Mouse (Mus musculus) embryonic facial prominence, embryonic 15.5 days (tissue): Measurements from ENCODE around the gene E130218I03Rik. TPM values are rescaled to one million over a fixed set of nuclear protein-coding genes. Genes with fewer than 3 reads are reported as not detected.
"Not testable (repeated sequence)": the region's sequence is repeated elsewhere in the genome, so short reads cannot be mapped to it uniquely, and the experiment has no call there.

Experiments used
- ATAC-seq: fragments of 200-750 bp; cut with Nextera tagmentation; 2 replicates; pipeline ENCODE4 v1.8.0; 2017; ENCODE audit warnings: low read depth, moderate TSS enrichment; ENCODE audit not compliant: insufficient number of reproducible peaks, low FRiP score, low TSS enrichment
- H3K27ac ChIP-seq: fragments of 300-500 bp; sonication (generic); replicated peaks from 2 replicates; pipeline ENCODE4 v1.5.1; 2015; ENCODE audit warnings: mild to moderate bottlenecking, inconsistent platforms
- H3K27me3 ChIP-seq: fragments of 300-500 bp; sonication (generic); 2 replicates; pipeline ENCODE4 v1.6.1; 2015; ENCODE audit warnings: inconsistent platforms
- H3K36me3 ChIP-seq: fragments of 300-500 bp; sonication (generic); 2 replicates; pipeline ENCODE4 v1.6.1; 2015; ENCODE audit warnings: mild to moderate bottlenecking, inconsistent platforms
- H3K4me1 ChIP-seq: fragments of 300-500 bp; sonication (generic); 2 replicates; pipeline ENCODE4 v1.6.1; 2015; ENCODE audit warnings: inconsistent platforms
- H3K4me2 ChIP-seq: fragments of 300-500 bp; sonication (generic); replicated peaks from 2 replicates; pipeline ENCODE4 v1.6.1; 2015; ENCODE audit warnings: mild to moderate bottlenecking, inconsistent platforms
- H3K4me3 ChIP-seq: fragments of 300-500 bp; sonication (generic); replicated peaks from 2 replicates; pipeline ENCODE4 v1.5.1; 2015; ENCODE audit warnings: mild to moderate bottlenecking, inconsistent platforms
- H3K9ac ChIP-seq: fragments of 300-500 bp; sonication (generic); 2 replicates; pipeline ENCODE4 v1.6.1; 2015; ENCODE audit warnings: inconsistent platforms
- H3K9me3 ChIP-seq: fragments of 300-500 bp; sonication (generic); replicated peaks from 2 replicates; pipeline ENCODE4 v1.6.1; 2016; ENCODE audit warnings: inconsistent platforms
- WGBS: fragments of 180-500 bp; shearing (Covaris S2); methylation state at CpG from one replicate; pipeline ENCODE4 v1.1.7; 2015; 5-methylcytosine and 5-hydroxymethylcytosine counted together
- polyA plus RNA-seq: library from polyadenylated mRNA; unstranded; fragments of >200 nt; fragmentation: Nextera tagmentation; extraction: Ambion mirVana; gene quantifications from 2 replicates; pipeline ENCODE4 v1.2.1, GENCODE M21; 2015

The E130218I03Rik gene
- polyA plus RNA-seq, 1 experiment from 2014 or later, result 0.33 TPM

DNA sequence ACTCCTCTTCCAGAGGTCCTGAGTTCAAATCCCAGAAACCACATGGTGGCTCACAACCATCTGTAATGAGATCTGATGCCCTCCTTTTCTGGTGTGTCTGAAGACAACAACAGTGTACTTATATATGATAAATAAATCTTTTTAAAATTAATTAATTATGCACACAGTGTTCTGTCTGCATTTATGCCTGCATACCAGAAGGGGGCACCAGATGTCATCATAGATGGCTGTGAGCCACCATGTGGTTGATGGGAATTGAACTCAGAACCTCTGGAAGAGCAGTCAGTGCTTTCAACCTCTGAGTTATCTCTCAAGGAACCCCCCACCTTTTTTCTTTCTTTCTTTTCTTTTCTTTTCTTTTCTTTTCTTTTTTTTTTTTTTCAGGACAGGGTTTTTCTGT is 26.2 kb downstream of the E130218I03Rik start:
- not testable (repeated sequence) for ATAC-seq, H3K4me1 ChIP-seq, H3K27ac ChIP-seq, H3K9me3 ChIP-seq, H3K36me3 ChIP-seq, H3K4me3 ChIP-seq, H3K9ac ChIP-seq, H3K27me3 ChIP-seq, H3K4me2 ChIP-seq

DNA sequence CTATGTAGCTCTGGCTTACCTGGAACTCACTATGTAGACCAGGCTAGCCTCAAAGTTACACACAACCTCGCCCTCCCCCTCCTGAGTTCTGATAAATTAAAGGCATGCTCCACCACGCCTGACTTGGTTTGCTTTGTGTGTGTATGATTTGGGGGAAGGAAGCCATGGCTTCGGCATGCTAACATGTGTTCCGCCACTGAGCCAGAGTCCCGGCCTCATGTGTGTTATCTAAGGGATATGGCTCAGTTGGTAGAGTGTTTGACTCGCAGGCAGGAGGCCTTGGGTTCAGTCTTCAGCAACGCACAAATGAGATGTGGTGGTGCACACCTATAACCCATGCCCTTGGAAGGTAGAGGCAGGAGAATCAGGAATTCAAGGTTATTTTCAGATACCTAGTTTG is 28.5 kb downstream of the E130218I03Rik start:
- peaks cover 5% of the 10 kb centered on the region for H3K36me3 ChIP-seq
- H3K27me3 ChIP-seq, result no peaks in the 10 kb centered on the region
- no peak overlapping the region for H3K27ac ChIP-seq
- ATAC-seq, result no peak
- no peaks in the 10 kb centered on the region for H3K9me3 ChIP-seq
- no peak overlapping the region for H3K4me3 ChIP-seq
- H3K4me1 ChIP-seq, result peaks cover 6% of the 10 kb centered on the region; the same call in 1 of the 2 replicates
- 82% methylated on average over 7 of the region's 7 CpGs for WGBS
- H3K9ac ChIP-seq, result no peak overlapping the region
- H3K4me2 ChIP-seq, result no peak overlapping the region

DNA sequence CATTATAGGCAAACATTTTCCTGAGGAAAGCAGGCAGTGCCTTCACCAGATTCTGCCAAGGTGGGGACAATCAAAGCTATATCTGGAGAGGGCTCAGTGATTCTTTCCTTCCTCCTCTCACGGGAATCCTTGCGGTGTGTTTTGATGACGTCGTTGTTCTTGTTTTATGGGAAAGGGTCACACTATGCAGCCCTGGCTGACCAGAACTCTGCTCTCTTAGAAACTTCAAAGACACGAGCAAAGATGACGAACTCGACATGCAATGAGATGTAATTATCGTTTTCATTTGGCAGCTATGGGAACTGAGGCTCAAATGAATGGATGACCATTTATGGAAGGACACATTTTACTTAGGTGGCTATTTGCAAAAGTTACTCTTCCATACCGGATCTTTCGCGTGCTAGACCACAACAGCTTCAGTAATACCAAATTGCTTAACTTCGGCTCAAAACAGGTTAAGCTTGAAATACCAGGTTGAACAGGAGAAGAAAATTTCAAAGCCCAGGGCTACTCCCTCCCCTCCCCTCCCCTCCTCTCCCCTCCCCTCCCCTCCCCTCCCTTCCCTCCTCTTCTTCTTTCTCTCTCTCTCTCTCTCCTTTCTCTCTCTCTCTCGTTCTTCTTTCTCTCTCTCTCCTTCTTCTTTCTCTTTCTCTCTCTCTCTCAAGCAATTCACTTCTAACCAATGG is 29.4 kb downstream of the E130218I03Rik start:
- Histone ChIP-seq H3K9me3 (no peaks in the 10 kb centered on the region), H3K4me3 (peak overlapping the region; percentile 26), H3K36me3 (peaks cover 13% of the 10 kb centered on the region), H3K4me1 (peaks cover 6% of the 10 kb centered on the region; the same call in 1 of the 2 replicates), H3K27ac (no peak overlapping the region), H3K27me3 (no peaks in the 10 kb centered on the region), H3K9ac (0 out of 2 replicates have a peak overlapping the region, but pooled peaks have one; percentile 3), H3K4me2 (peak overlapping the region; percentile 42)
- no peak for ATAC-seq
- 20% methylated on average over 12 of the region's 13 CpGs for WGBS

DNA sequence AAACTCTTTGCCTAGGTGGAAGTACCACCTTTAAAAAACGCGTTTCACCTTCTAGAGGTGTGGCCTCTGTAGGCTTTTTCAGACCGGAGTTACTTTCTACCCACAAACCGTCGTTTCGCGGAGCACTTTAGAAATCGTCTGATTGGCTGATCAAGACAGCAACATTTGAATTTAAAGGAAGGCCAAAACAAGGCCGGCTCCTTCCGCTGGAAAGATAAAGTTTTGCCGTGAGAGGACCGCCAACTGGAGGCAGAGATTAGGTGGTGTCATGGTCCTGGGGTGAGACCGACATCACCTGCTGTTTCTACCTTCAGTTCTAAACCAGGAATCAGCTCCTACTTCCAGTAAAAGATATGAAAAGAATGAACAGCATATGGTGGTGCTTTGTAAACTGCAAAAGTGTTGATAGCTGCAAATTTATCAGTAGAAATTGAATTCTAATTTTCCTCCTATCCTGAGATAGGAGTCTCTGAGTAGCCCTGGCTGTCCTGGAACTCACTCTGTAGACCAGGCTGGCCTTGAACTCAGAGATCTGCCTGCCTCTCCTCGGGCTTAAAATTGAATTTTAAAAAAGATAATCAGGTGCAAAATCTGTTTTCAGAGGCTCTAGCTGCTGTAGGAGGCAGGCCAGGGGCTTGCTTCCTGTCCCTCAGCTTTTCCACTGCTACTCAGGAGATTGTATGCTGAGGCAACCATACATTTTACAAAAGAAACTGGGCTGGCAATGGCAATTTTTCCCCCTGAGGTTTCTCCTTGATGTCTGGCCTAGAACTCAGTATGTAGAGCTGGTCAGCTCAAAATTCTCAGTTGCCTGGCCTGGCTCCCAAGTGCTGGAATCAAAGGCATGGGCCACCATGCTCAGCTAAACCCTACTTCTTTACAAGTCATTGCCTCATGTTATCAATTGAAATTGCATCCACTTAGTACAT is 30.2 kb downstream of the E130218I03Rik start:
- Histone ChIP-seq H3K9ac (no peak overlapping the region), H3K4me3 (peak overlapping the region; percentile 26), H3K4me2 (peak overlapping the region; percentile 42), H3K36me3 (peaks cover 19% of the 10 kb centered on the region), H3K27me3 (no peaks in the 10 kb centered on the region), H3K27ac (peak overlapping the region; percentile 14), H3K4me1 (peaks cover 6% of the 10 kb centered on the region; the same call in 1 of the 2 replicates), H3K9me3 (no peaks in the 10 kb centered on the region)
- ATAC-seq, result 0 out of 2 replicates have a peak, but pooled peaks have one; percentile 39
- WGBS, result 4% methylated on average over 14 of the region's 14 CpGs

DNA sequence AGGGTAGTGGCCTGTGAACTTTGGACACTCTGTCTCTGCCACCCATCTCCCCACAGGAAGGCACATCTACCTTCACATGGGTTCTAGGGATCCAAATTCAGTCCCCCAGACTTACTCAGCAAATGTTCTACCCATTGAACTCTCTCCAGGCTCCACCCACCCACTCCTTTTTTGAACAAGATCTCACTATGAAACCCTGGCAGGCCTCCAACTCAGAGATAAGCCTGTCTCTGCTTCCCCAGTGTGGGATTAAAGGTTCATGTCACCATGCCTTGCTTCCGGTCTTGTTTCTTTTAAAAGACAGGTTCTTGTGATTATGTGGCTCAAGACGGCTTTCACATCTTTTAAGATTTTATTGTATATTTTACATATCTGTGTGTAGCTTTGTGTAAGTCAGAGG is 41.5 kb downstream of the E130218I03Rik start:
- Histone ChIP-seq H3K4me1 (peaks cover 22% of the 10 kb centered on the region), H3K4me2 (no peak overlapping the region), H3K27ac (no peak overlapping the region), H3K36me3 (peaks cover 36% of the 10 kb centered on the region), H3K4me3 (no peak overlapping the region), H3K27me3 (no peaks in the 10 kb centered on the region), H3K9ac (no peak overlapping the region), H3K9me3 (no peaks in the 10 kb centered on the region)
- WGBS, result 87% methylated on average over 2 of the region's 2 CpGs
- ATAC-seq, result no peak

DNA sequence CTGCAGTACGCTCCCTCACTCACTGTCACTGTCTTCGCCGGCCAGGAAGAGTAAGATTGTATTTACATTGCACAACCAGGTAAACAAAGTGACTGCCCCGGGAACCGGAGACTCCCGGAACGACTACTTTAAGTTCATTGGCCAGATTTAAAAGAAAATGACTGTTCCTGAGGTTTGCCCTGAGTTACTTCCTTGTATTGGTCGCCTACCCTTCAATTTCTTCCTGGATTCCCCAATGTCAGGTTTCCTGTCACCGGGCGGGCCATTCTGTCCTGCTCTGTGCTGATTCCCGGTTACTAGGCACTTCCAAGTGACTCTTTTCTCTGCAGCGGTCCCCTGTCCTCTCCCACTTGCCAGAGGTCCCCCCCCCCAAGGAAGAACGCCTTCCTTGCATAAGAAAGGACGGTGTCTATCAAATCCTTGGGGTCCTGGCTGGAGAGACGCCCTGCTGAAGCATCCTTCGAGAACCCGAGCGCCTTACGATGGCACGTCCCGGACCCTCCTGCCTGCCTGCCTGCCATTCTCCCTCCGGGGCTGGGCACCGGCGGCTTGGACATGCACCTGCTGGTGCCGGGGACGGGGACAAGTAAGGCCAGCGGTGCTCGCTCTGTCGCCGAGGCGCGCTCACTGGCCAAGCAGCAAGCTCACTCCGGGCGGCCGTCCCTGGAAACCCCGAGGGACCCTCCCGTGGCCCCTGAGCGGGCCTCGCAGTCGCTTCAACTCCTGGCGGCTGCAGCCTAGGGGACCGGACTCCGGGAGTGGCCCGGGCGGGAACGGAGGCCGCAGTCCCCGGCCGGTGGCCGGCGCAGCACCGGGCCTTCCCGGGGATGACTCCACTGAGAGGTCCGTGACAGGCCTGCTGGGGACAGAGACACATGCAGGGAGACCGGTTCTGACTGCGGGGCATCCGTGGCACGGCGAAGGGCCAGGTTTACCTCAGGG is 43.0 kb downstream of the E130218I03Rik start:
- Histone ChIP-seq H3K4me3 (peak overlapping the region; percentile 100), H3K27ac (peak overlapping the region; percentile 74), H3K27me3 (no peaks in the 10 kb centered on the region), H3K9ac (peak overlapping the region; percentile 99), H3K9me3 (no peaks in the 10 kb centered on the region), H3K4me1 (peaks cover 22% of the 10 kb centered on the region), H3K4me2 (peak overlapping the region; percentile 95), H3K36me3 (peaks cover 27% of the 10 kb centered on the region)
- ATAC-seq, result peak; percentile 12
- WGBS, result 2% methylated on average over 59 of the region's 59 CpGs

DNA sequence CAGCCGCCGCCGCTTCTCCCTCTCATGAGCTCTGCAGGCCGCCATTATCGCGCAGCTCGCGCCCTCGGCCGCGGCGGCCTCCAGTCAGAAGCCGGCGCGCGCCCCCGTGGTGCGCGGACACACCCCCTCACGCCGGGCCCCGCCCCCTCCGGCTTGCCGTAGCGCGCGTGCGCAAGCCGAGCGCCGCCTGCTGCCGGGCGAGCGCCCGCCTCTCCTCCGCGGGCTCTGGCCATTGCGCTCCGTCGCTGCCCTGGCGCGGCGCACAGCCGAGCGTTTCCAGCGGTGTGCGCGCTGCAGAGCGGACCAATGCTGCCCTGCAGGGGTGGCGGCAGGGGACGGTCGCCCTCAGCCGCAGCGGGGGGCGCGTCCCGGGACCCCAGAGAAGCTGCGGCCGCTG is 43.7 kb downstream of the E130218I03Rik start:
- H3K27ac ChIP-seq, result peak overlapping the region; percentile 100
- H3K4me2 ChIP-seq, result peak overlapping the region; percentile 95
- under 1% methylated on average over 59 of the region's 59 CpGs for whole genome bisulfite sequencing
- H3K36me3 ChIP-seq, result peaks cover 21% of the 10 kb centered on the region
- H3K27me3 ChIP-seq, result no peaks in the 10 kb centered on the region
- peak; percentile 95 for ATAC-seq
- peak overlapping the region; percentile 100 for H3K4me3 ChIP-seq
- peaks cover 25% of the 10 kb centered on the region for H3K4me1 ChIP-seq
- H3K9me3 ChIP-seq, result no peaks in the 10 kb centered on the region
- peak overlapping the region; percentile 99 for H3K9ac ChIP-seq

DNA sequence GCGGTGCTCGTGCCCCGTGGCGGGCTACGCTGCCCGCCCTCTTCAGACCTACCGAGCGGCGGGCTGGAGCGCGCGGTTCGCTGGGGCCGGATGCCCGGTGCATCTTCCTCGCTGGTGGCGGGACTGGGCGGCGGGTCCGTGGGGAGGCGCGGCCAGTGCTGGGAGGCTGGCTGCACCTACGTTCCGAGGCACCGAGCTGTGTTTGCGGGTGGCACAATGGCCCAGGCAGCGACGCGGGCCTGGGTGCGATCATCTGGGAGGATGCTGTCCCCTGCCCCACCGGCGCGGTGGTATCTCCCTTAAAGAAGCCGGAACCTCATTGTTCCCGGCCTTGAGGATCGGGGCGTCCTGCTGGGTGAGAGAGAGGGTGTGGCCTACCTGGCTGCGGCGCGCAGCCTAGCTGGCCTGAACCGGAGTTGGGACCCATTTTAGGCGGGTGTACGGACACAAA is 44.1 kb downstream of the E130218I03Rik start, which contains the start of gene Pdik1l:
Gene Pdik1l (minus strand): TSS at position 321 of the 451 bp plus-strand sequence.
- peak; percentile 80 for ATAC-seq
- Histone ChIP-seq H3K27ac (peak within 1 kb of the TSS; percentile 100), H3K36me3 (peaks cover 18% of the 10 kb centered on the region; the same call in 1 of the 2 replicates), H3K27me3 (no peaks in the 10 kb centered on the region), H3K4me3 (peak within 1 kb of the TSS; percentile 100), H3K9ac (peak within 1 kb of the TSS; percentile 99), H3K9me3 (no peaks in the 10 kb centered on the region), H3K4me1 (peaks cover 25% of the 10 kb centered on the region), H3K4me2 (peak within 1 kb of the TSS; percentile 95)
- under 1% methylated on average over 42 of the region's 43 CpGs for WGBS

DNA sequence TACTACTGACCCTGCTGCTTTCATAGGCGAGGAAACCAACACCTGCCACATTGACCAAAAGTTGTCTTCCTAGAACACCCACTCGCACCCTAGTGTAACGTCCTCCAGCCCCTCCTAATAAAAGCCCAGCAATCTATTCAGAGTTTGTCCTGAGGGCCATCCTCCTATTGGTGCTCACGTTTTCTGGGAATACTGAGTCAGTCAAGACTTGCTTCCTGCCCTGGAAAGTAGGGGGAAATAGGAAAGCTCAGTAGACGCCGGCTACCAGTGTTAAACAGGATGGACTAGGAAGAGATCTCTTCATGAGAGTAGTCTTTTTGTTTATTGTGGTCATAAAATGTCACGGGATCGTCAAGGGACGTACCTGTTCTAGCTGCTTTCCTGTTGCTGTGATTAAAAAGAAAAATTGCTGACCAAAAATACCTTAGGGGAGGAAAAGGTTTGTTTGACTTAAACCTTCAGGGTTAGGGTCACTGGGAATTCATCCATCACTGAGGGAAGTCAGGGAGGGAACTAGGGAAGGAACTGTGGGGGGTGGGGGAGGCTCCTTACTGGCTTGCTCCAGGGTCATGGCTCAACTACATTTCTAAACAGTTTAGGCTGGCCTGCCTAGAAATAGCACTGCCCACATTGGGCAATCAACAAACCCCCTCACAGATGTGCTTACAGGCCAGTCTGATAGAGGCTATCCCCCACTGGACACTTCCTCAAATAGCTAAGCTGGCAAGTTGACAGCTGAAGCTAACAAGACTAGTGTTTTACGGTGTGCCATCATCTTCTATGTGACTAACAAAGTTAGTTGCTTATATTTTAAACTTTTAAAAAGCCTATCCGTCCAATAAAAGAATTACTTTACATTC is 45.2 kb downstream of the E130218I03Rik start:
- H3K9ac ChIP-seq, result peak overlapping the region; percentile 94
- peaks cover 8% of the 10 kb centered on the region; the same call in 1 of the 2 replicates for H3K36me3 ChIP-seq
- peaks cover 25% of the 10 kb centered on the region for H3K4me1 ChIP-seq
- 39% methylated on average over 11 of the region's 11 CpGs for WGBS
- peak overlapping the region; percentile 95 for H3K4me2 ChIP-seq
- no peak for ATAC-seq
- H3K4me3 ChIP-seq, result peak overlapping the region; percentile 100
- no peaks in the 10 kb centered on the region for H3K9me3 ChIP-seq
- peak overlapping the region; percentile 100; the same call in 1 of the 2 replicates for H3K27ac ChIP-seq
- H3K27me3 ChIP-seq, result peaks cover 8% of the 10 kb centered on the region; the same call in 1 of the 2 replicates

DNA sequence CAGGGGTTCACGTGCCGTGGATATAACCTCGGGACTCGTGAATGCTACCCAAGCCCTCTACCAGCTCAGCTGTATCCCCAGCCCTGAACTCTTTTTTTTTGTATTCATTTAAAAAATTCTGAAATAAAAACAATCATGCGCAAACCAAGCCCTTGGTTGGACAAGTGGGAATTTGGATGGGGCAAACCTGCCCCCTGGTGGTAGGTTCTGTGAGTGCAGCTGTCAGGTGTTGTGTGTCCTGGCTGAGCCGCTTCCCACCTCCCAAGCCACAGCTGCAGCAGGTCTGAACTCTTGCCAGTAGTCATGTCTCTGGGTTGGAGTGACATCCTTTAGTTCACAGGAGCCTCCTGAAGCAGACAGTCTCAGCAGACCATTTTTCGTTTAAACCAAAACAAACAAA is 48.6 kb downstream of the E130218I03Rik start:
- Histone ChIP-seq H3K9ac (no peak overlapping the region), H3K4me3 (no peak overlapping the region), H3K4me1 (peaks cover 14% of the 10 kb centered on the region), H3K9me3 (no peaks in the 10 kb centered on the region), H3K4me2 (no peak overlapping the region), H3K27ac (no peak overlapping the region), H3K27me3 (peaks cover 10% of the 10 kb centered on the region; the same call in 1 of the 2 replicates), H3K36me3 (no peaks in the 10 kb centered on the region)
- WGBS, result 16% methylated on average over 7 of the region's 7 CpGs
- ATAC-seq, result no peak
